Mouse (Mus musculus) layer of hippocampus, adult 2 months (tissue): ENCODE data around the gene Slc35e2. TPM values are rescaled to one million over a fixed set of nuclear protein-coding genes. Genes with fewer than 3 reads are reported as not detected.
A peak's percentile ranks its signal among the peaks of the same experiment; 100 is the strongest.

Experiments used
- DNase-seq, 2 experiments: peaks; one replicate each; pipeline ENCODE4 v3.0.0; 2022; ENCODE audit warnings: low spot score in 2 of 2
- H3K27ac ChIP-seq: fragments of 200-600 bp; 2 replicates; pipeline ENCODE4 v1.8.1; 2022
- H3K4me3 ChIP-seq: fragments of 200-600 bp; 2 replicates; pipeline ENCODE4 v1.8.1; 2022; ENCODE audit warnings: mild to moderate bottlenecking
- CTCF ChIP-seq: fragments of 200-600 bp; conservative IDR thresholded peaks from 2 replicates; pipeline ENCODE4 v1.8.1; 2022; ENCODE audit warnings: antibody characterized with exemption, mild to moderate bottlenecking, moderate library complexity
- total RNA-seq, 2 experiments: library from RNA; stranded (reverse); gene quantifications; 2 replicates each; pipeline ENCODE4 v1.2.3; 2021

Gene Slc35e2
- total RNA-seq, 2 experiments from 2014 or later, result 39.7 to 40.3 TPM

- Histone ChIP-seq H3K4me3 (no peak overlapping the region), H3K27ac (no peak overlapping the region)
- no peak for TF ChIP-seq CTCF
- no peak for DNase-seq
Observed at GRCm38 (mm10) chr4:155582279-155582905, 18.8 kb upstream of the Slc35e2 start.

GRCm38 (mm10) chr4:155589356-155589755, 11.9 kb upstream of the Slc35e2 start:
- no peak overlapping the region for H3K4me3 ChIP-seq

GRCm38 (mm10) chr4:155591012-155591719, 10.1 kb upstream of the Slc35e2 start:
- Histone ChIP-seq H3K4me3 (no peak overlapping the region), H3K27ac (no peak overlapping the region)
- no peak for DNase-seq
- TF ChIP-seq CTCF, result no peak

More at GRCm38 (mm10) chr4:155589356-155589755, 11.9 kb upstream of the Slc35e2 start:
- no peak overlapping the region for H3K27ac ChIP-seq
- TF ChIP-seq CTCF, result no peak
- no peak for DNase-seq

GRCm38 (mm10) chr4:155593780-155594179, 7.4 kb upstream of the Slc35e2 start:
- no peak for DNase-seq
- Histone ChIP-seq H3K27ac (no peak overlapping the region), H3K4me3 (no peak overlapping the region)
- no peak for TF ChIP-seq CTCF

- Histone ChIP-seq H3K27ac (no peak overlapping the region), H3K4me3 (no peak overlapping the region)
- TF ChIP-seq CTCF, result no peak
- no peak for DNase-seq
Observed at GRCm38 (mm10) chr4:155595777-155596176, 5.4 kb upstream of the Slc35e2 start.

GRCm38 (mm10) chr4:155596606-155597005, 4.6 kb upstream of the Slc35e2 start:
- no peak for TF ChIP-seq CTCF
- Histone ChIP-seq H3K27ac (no peak overlapping the region), H3K4me3 (no peak overlapping the region)
- DNase-seq, result no peak

- no peak overlapping the region for H3K27ac ChIP-seq
- no peak for DNase-seq
- TF ChIP-seq CTCF, result no peak
- H3K4me3 ChIP-seq, result no peak overlapping the region
Observed at GRCm38 (mm10) chr4:155598536-155598935, 2.7 kb upstream of the Slc35e2 start.

GRCm38 (mm10) chr4:155599901-155600825, 1.1 kb upstream of the Slc35e2 start:
- peak; percentile 28 for TF ChIP-seq CTCF
- no peak for DNase-seq

GRCm38 (mm10) chr4:155601997-155602456, 811 bp downstream of the Slc35e2 start:
- Histone ChIP-seq H3K4me3 (peak overlapping the region; percentile 82), H3K27ac (peak overlapping the region; percentile 100)
- peak in 1 of 2 experiments; percentile 7 for DNase-seq
- TF ChIP-seq CTCF, result no peak

More at GRCm38 (mm10) chr4:155599901-155600825, 1.1 kb upstream of the Slc35e2 start:
- Histone ChIP-seq H3K4me3 (peak overlapping the region; percentile 82), H3K27ac (peak overlapping the region; percentile 100)

- no peak for DNase-seq
- no peak for TF ChIP-seq CTCF
- peak overlapping the region; percentile 82 for H3K4me3 ChIP-seq
Observed at GRCm38 (mm10) chr4:155602753-155603152, 1.5 kb downstream of the Slc35e2 start.

GRCm38 (mm10) chr4:155603801-155604200, 2.6 kb downstream of the Slc35e2 start:
- no peak overlapping the region for H3K4me3 ChIP-seq
- no peak for TF ChIP-seq CTCF
- DNase-seq, result no peak
- no peak overlapping the region for H3K27ac ChIP-seq

More at GRCm38 (mm10) chr4:155602753-155603152, 1.5 kb downstream of the Slc35e2 start:
- H3K27ac ChIP-seq, result no peak overlapping the region

- TF ChIP-seq CTCF, result no peak
Observed at GRCm38 (mm10) chr4:155605132-155605531, 3.9 kb downstream of the Slc35e2 start.

GRCm38 (mm10) chr4:155606825-155607224, 5.6 kb downstream of the Slc35e2 start:
- TF ChIP-seq CTCF, result no peak
- Histone ChIP-seq H3K4me3 (no peak overlapping the region), H3K27ac (no peak overlapping the region)
- no peak for DNase-seq

More at GRCm38 (mm10) chr4:155605132-155605531, 3.9 kb downstream of the Slc35e2 start:
- no peak for DNase-seq
- no peak overlapping the region for H3K4me3 ChIP-seq
- H3K27ac ChIP-seq, result no peak overlapping the region
